Mouse (Mus musculus) liver (tissue): ENCODE results near the gene Dgke.
A peak's percentile ranks its signal among the peaks of the same experiment; 100 is the strongest.
"Not testable (repeated sequence)": the region's sequence is repeated elsewhere in the genome, so short reads cannot be mapped to it uniquely, and the experiment has no call there.

Source experiments
- DNase-seq: peaks from one replicate; pipeline ENCODE4 v3.0.0-alpha.2; 2020; ENCODE audit warnings: mixed read lengths

Dgke gene

DNA sequence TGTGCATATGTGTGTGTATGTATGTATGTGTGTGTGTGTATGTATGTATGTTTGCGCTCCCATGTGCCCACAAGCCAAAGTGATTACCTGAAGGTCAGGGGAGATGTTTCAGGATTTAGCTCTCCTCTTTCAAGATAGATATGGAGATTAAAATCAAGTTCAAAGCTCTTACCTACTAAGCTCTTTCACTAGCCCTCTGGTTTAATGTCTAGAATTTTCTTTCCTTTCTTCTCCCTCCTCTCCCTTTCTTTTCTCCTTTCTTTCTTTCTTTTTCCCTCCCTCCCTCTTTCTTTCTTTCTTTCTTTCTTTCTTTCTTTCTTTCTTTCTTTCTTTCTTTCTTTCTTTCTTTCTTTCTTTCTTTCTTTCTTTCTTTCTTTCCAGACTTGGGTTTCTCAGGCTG, at the start of gene Dgke:
Dgke (minus strand) TSS at position 101 of the 400 bp plus-strand sequence.
- no peak for DNase-seq

DNA sequence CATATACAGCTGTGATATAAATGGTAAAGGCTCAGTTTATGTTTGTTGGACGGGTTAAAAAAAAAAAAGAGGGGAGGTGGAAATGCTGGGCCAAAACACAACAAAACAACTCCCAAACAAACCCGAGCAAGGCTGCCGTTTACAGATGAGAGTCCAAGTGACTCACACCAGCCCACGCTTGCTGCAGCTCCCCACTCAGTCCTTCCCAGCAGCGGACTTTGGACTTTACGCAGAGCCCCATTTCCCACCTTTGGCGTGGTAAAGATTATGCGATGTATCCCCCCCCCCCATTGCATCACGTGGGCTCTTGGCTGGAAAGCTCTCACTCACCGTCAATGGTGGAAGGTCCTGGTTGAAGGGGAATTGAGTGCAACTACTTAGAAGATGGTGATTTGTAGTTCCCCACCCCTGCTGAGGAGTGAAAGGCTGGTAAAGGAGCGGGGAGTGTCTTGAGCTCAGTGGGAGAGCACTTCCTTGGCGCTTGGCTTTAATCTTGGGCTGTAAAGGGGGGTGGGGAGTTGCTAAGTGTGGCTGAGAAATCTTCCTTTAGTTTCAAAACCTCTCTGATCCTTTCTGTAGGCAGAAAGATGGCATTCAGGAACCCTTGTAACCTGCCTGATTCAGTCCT, 40.6 kb upstream of the Dgke start:
- no peak for DNase-seq

DNA sequence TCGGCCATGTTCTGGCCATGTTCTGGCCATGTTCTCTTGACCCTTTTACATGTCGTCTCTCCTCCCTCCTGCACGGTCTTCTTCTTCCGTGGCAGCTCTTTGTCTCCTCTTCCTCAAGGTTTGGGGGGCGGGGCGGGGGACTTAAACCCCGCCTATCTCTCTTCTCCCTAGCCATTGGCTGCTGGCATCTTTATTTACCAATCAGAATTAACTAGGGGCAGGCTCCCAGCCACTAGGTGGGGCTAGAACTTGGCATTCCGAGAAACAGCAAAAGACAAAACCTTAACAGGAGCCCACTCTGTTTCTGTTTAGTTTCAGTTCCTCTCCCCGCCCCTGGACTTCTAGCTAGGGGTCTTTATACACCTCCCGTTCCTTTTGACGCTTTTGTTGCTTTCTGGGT, 39.2 kb upstream of the Dgke start:
- peak; percentile 21 for DNase-seq

DNA sequence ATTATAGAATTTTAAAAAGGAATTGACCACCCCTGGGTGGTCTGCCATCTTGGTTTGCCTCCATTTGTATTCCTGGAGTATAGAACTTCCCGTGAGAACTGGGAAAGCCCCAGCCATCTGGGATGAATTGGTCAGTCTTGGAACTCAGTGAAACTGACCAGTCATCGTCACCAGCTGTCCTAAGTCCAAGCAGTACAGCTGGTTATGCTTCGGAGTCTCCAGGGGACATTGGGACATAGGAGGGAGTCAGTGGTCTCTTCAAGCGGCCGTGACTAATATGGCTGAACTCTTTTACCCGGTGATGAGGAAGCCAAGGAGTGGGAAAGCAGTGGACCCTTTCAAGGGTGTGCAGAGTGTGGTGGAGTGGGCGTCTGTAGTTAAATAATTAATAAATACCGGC, 38.6 kb upstream of the Dgke start:
- DNase-seq: no peak

DNA sequence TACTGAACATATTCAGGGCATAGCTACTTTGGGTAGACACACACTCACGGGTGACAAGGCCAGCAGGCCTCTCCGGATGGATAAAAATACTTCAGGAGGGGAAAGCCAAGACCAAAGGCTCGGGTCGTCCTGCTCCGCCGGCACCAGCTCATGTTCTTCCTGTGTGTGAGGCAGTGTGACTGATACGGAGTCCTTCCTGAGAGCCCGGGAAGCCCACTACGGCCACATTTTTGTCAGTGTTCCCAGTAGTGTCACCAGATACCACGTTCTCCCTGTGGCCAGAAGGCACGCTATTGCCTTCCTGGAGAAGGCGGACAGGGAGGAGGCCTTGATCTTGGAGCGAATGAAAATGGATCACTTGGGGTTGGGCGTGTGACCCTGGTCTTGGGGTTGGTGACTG, 36.5 kb upstream of the Dgke start:
- DNase-seq: no peak

DNA sequence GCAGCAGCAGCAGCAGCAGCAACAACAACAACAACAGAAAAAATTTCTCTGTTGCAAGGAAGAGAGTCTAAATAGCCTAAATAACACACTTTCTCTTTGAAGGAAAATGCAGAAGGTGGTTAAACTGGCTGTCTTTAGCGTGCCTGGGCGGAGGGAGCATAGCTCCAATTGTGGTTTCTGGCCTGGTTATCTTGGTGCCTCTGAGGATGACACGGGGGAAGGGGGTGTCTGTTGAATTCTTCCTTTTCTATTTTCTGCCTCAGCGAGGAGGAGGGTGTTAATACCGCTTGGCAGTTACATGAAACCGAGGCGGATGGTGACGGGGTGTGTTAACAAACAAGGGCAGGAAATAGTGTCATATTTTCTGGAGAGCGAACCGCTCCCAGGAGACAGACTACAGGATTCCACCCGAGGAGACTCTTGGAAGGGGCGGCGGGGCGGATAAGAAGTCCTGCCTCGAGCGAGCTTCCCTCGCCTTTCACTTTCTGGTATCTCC, 34.2 kb upstream of the Dgke start:
- DNase-seq: peak; percentile 17

DNA sequence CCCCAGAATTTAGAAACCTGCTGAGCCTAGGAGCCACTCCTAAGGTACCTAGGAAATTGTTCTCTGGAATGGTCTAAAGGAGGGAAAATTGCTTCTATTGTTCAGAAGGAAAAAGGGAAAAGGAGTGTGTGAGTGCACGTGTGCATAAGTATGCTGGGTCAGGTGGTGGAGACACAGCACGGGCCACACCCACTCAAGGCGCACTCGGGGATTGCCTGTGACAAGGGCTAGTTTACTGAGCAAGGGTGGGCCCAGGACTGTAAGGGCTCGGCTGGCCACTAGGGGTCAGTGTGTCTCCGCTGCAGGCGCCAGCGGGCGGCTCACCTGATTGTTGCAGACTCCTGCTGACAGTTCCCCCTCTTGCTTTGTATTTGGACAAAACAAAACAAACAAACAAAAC, 33.8 kb upstream of the Dgke start:
- DNase-seq: peak; percentile 82

DNA sequence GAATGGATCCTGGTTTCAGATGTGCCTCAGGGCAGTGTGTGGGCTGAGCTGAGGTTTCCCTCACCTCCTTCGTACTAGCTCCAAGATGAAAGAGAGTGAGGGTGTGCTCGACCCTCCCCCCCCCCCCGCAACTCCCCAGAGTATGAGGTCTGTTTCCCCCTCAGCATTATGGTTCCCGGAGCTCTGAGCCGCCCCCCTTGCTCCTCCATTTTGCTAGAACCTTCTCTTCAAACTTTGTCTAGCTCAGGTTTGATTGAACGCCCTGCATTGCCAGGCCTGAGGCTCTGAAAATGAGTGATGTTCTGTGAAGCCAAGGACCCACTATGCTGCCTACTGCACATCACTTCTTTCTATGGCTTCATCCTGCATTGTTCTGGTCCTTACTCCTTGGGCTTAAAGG, 32.3 kb upstream of the Dgke start:
- DNase-seq: no peak

DNA sequence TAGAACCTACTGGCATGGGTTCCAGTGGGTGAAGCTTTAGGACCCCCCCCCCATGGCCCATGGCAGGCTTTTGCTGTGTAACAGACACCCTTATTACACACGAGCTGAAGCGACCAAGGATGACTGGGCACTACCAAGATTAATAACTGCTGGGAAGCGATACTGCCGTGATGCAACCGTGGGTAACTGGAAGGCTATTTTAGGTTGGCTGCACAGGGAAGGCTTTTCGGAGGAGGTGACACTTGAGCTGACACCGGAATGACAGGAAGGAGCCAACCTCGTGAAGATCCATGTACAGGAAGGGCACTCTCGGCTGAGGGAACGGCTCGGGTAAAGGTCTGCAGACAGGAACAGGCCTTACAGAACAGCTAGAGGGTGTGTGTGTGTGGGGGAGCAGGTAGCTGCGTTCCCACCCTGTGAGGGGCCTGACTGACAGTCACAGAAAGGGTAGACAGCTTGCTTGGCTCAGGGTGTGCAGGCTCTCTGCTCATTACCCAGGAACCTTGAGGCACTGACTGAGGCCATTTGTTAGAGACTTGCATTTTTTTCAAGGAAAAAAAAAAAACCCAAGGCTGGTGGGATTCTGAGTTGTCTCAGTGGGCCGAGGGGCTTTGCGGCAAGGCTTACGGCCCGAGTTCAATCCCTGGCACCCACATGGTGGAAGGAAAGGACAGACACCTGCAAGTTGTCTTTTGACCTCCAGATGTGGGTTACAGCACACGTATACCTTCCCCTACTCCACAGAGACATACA, 31.6 kb upstream of the Dgke start:
- DNase-seq: no peak

DNA sequence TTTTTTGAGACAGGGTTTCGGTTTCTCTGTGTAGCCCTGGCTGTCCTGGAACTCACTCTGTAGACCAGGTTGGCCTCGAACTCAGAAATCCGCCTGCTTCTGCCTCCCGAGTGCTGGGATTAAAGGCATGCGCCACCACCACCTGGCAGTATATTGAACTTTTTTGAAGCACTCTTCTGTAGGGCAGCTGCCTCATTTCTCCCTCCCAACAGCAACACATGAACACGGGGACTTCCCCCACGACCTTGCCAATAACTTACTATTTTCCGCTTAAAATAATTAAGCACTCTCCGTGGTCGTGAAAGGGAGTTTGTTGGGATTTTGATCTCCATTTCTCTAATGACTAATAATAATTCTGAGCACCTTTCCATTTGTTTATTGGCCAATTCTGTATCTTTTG, 30.6 kb upstream of the Dgke start:
- DNase-seq: not testable (repeated sequence)

DNA sequence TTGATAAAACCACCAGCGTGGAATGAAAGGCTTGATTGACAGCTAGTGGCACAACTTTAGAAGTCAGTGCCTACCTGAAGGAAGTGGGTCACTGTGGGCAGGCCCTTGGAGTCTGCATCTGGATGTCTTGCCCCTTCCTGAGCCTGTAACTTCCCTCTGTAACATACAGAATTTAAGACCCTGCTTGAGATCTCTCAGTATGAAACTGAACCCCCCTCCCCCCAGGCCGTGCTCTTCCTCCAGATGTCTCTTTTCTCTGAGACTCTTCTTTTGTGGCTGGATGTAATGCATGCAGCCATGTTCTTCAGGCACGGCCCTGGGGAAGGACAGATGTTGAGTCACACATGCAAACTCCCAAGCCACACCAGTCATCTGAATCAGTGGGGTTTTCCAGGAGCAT, 28.7 kb upstream of the Dgke start:
- DNase-seq: no peak

DNA sequence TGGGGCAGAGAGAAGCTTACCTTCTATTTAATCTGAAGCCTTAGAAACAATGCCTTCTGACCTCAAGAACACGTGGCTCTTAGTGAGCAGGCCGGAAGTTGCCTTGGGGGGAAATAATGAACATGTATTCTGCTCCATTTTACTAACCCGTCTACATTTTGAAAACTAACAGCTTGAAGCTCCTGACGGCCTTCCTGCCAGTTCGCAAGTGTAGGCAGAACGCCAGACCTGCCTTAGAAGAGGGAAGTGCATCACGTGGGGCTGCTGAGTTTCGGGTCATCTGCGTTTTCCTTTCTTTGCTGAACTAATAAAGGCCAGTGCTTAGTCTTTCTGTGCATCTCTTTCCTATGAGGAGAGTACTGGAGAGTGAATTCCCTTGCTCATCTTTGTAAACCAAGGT, 26.1 kb upstream of the Dgke start:
- DNase-seq: no peak

DNA sequence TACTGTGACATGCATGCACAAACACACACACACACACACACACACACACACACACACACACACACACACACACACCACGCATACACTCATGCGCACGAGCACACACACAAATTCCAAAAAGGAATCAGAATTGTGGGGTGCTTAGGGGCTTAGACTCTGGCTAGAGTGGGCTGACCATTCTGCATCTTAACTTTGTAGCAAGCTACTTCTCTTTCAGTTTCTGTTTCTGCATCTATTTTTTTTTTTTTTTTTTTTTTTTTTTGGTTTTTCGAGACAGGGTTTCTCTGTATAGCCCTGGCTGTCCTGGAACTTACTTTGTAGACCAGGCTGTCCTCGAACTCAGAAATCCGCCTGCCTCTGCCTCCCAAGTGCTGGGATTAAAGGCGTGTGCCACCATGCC, 23.7 kb upstream of the Dgke start:
- DNase-seq: not testable (repeated sequence)

DNA sequence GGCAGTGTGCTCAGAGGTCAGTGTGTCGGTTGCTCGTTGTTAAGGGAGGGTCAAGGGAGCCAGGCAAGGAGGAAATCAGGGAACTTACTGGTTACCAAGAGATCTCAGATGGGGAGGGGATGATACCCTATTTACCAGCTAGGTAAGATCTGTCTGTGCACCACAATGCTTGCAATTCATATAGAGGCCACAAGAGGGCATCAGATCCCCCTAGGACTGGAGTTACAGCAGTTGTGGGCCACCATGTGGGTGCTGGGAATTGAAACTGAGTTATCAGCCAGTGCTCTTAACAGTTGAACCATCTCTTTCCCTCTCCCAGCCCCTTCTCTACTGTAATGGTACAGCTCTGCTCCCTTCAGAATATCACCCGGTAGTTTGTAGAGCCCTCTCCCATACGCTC, 22.1 kb upstream of the Dgke start:
- DNase-seq: no peak

DNA sequence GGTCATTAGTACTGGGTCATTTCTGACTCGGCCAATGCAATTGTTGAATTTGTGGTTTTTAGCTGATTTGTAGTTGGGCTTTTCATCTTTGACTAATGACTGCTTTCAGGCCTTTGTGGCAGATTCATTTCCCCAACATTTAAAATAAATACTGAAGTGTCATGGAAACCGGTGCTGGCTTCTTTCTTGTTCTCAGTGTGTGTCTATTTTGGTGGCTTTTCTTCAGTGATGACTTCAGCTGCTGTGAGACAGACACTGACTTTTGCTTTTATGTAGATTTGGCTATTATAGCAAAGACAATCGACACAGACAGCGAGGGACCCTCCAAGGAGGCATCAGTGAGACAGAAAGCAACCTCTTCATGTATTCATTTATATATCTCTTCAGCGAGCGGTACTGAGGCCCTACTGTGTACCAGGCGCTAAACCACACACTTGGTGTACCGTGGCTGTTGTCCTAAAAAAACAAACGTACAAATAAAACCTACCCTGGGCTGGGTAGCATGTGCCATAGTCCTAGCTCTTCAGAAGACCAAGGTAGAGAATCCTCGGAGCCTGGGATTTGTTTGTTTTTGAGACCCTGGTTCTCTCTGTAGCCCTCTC, 19.7 kb upstream of the Dgke start:
- no peak for DNase-seq

DNA sequence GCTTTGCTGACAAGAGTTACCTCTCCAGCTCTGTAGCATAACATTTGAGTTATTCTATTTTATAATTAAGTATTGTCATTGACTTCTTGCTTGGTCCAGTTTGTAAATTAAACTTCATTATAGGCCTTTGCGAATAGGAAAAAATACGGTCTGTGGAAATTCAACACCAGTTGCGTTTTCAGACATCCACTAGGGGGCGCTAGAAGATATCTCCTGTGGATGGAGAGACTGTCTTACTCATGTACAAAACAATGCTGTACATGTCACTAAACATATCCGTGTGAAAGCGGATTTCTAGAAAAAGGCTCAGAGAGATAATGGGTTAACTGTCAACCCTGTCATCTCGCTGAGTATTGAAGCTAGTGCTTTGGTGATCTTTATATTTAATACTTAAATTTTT, 18.0 kb upstream of the Dgke start:
- DNase-seq: peak; percentile 30

DNA sequence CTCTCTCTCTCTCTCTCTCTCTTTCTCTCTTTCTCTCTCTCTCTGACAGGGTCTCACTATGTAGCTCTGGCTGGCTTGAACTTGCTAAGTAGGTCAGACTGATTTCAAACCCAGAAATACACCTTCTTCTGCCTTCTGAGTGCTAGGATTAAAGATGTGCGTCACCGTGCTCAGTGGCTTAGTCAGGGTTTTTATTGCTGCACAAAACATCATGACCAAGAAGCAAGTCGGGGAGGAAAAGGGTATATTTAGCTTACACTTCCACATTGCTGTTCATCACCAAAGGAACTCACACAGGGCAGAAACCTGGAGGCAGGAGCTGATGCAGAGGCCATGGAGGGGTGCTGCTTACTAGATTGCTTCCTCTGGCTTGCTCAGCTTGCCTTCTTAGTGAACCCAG, 16.0 kb upstream of the Dgke start:
- not testable (repeated sequence) for DNase-seq

DNA sequence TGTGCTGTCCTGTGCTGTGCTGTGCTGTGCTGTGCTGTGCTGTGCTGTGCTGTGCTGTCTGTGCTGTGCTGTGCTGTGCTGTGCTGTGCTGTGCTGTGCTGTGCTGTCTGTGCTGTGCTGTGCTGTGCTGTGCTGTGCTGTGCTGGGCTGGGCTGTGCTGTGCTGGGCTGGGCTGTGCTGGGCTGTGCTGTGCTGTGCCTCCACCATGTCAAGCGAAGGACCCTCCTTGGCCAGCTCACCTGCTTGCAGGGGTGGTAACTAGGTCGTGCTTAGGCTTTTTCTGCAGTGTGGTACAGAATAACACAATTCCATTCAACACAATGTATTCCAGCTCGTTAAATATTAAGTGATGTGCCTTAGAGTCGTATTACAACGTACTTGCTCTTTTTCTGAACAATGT, 15.3 kb upstream of the Dgke start:
- not testable (repeated sequence) for DNase-seq

DNA sequence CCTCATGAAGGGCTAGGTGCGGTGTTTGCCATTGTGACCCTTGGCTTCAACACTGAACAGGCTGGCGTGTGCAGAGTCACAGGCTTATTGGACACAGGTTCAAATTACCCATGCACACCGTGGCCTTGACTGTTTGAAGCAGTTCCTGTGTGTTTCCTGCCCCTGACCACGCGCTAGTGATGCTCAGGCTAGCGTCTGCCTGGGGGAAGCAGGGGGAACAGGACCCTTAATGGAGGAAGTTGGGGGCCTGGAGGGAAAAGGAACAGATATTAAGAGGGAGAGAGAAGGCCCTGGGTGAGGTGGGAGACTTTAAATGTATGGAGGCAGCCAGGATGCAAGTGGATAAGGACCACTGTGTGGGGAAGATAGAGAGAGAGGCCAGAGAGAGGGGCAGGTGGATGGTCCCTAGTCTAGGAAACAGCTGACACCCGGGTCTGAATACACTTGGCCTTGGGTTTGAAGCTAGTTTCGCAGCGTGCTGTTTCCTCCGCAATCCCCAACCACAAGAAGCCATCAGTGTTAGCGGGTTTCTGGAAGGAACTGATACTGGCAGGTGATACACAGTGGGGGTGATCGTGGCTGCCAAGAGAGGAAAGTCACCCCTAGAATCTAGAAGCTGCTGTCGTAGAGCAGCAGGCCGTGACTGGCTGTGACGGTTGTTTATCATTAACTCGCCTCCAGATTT, 12.5 kb upstream of the Dgke start:
- DNase-seq: no peak

DNA sequence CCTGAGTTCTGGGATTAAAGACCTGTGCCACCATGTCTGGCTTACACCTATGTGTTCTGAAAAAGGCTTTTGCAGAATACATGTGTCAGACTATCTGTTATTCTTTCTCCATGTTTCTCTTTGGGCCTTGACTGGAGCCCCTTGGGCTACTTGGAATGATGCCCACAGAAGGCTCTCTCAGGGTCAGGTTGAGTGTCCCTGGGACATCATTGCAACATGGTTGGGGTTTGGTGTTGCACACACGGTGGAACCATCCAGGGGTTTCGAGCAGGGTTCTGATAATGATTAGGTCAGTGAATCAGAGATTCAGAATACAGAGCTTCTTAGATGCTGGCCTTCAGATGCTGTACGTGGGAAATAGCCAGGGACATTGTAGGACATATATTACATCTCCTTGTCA, 11.7 kb upstream of the Dgke start:
- no peak for DNase-seq

DNA sequence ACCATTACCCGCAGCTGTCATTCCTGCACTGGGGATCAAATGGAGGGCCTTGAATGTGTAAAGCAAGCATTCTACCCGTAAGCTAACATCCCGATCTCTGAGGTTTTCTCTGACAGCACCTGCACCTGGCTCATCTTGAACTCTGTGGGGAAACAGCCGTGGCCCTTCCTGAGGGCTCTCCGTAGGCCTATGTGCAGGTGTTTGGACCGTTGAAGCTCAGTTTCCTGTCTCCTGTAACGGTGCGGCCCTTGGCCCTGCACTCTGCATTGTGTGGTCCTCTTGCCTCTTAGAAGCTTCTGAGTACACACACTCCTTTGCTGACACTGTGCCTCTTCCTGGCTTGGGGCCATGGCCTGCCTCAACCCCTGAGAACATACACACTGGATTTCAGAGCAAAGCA, 11.0 kb upstream of the Dgke start:
- DNase-seq: no peak

DNA sequence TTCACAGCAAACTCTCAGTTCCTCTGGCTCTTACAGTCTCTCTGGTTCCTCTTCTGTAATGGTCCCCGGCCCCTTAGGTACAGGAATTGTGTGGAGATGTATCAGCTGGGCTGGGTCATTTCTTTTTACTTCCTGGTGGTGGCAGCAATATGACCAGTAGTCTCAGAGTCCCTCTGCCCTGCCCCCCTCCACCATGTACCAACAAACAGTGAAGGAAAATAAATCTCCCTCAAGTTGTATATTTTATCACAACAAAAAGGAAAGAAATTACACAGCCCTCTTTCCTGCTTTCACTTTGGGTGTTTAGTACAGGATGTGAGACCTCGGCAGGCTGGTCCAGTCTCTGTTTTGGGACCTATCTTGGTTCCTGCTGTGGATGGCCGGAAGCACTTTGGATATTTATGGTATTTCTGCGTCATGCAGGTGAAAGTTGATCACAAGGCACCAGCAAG, 9.7 kb upstream of the Dgke start:
- no peak for DNase-seq

DNA sequence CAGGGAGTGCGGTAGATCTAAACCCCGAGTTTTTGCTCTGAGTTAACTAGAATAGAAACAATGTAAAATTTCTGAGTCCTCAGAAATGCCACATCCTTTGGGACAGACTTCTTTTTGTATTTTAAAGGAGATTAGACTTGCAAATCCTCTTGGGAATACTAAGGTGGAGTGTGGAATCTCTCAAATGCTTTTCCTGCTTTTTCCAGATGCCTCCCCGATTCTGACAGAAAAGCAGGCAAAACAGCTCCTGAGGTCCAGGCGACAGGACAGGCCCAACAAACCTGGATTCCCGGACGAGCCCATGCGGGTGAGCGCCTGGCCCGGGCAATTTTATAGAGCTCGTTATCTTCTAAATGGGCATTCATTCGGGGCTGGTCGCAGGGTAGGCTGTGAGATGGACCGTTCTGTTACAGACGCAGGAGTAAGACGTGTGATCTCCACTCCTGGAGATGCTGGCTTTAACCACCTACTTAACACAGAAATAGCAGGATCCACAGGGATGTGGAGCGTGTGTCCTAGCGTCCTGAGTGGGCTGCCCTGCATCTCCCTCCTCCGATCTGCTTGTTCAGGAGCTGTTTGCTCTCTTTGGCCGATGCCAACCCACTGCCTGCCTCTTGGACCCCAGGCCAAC, 8.2 kb upstream of the Dgke start:
- no peak for DNase-seq
